Mouse (Mus musculus) effector memory CD4-positive, alpha-beta T cell, adult 7 months (primary cell): ENCODE results near the gene 2010106E10Rik. TPM values are rescaled to one million over a fixed set of nuclear protein-coding genes. Genes with fewer than 3 reads are reported as not detected.

Source experiments
- polyA plus RNA-seq: library from polyadenylated mRNA; unstranded; fragments of 100-300 nt; shearing (Covaris generic); gene quantifications from one replicate; pipeline ENCODE4 v1.2.1, GENCODE M21; 2017

The 2010106E10Rik gene
- polyA plus RNA-seq: not detected

DNA sequence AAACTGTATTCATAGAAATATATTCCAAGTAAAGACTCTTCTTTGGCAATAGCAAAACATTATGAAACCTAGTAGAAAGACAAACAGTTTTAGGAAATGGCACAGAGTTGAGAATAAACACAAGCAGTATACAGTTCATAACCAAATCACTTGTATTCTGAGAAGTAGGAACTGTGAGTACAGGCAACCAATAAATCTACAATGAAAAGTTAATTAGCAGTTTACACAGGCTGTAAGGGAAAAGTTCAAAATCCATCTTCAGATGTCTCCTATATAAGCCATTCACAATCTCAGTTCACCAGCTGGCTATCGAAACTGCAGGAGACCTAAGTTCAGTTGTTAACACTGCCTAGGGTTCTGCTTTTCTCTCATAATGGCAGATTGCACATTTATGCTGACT, at the start of gene 2010106E10Rik:
TSS of gene 2010106E10Rik (plus strand) at position 301 of the 400 bp plus-strand sequence.

DNA sequence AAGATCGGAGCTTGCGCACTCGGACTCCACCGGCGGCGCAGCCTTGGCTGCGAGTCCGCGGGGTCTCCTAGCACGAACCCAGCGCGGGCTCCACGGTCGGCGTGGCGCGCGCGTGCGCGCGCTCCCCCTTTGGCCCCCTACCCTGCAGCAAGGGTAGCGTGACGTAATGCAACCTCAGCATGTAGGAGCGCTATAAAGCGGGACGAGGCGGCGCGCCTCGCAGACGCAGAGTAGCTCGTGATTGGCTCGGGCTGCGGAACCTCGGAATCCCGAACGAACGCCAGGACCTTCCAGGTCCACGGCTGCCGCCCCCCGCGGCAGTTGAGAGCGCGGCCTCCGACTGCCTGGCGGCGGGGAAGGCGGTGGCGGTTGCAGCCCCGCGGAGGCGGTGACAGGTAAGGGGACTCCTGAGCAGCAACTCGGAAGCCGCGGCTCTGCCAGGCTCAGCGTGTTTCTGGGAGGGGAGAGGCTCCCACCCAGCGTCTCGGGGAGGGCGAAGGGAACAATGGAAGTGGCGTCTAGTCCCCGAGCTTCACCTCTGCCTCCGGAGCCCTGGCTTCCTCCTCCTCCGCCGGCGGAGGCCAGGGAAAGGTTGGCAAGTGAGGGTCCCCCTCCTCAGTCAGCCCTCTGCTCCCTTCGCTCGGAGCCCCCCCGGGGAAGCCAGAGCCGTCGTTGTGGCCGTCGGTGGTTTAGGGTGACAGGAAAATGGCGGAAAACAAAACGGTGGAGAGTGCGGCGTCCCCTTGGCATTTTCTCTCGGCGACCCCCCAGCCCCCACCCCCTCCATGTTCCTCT, 105.6 kb downstream of the 2010106E10Rik start, which contains the start of gene Zfp711:
TSS of gene Zfp711 (plus strand) at position 16 of the 795 bp plus-strand sequence.

Other genes with a start within 250 kb of the 2010106E10Rik start
- gene Apool, start 183.9 kb upstream of the 2010106E10Rik start, polyA plus RNA-seq: 18.8 TPM
- gene Satl1, start 88.5 kb upstream of the 2010106E10Rik start, polyA plus RNA-seq: not detected
- not detected for gene Zfp711, start 105.3 kb downstream of the 2010106E10Rik start, polyA plus RNA-seq
- not detected for gene Pof1b, start 203.4 kb downstream of the 2010106E10Rik start, polyA plus RNA-seq